Mouse (Mus musculus) olfactory bulb, adult 2 months (tissue): ENCODE results near the gene Meis2.

Source experiments
- CTCF ChIP-seq: fragments of 200-500 bp; IDR thresholded peaks from 2 replicates; pipeline ENCODE4 v1.5.1; 2012; ENCODE audit warnings: low read depth, mild to moderate bottlenecking, low read length, moderate library complexity; ENCODE audit not compliant: insufficient read depth
- POLR2A ChIP-seq: fragments of 200-500 bp; IDR thresholded peaks from 2 replicates; pipeline ENCODE4 v1.6.1; 2012; ENCODE audit warnings: mild to moderate bottlenecking, low read depth, low read length, moderate library complexity; ENCODE audit not compliant: insufficient read depth

GRCm38 (mm10) chr2:116002354-116002753 lies 63.3 kb downstream of the Meis2 start:
- TF ChIP-seq POLR2A (no peak), CTCF (no peak)
